Mouse (Mus musculus): ENCODE measurements at regions not wholly inside any gene's neighbourhood (a gene's known extent, or its start where the extent isn't known, plus 50 kb on each side); places are given as distances from the start of the nearest gene placed in this dataset.

- DNase-seq (ENCODE audit: extremely low read depth, insufficient read length, low spot score), result no peak
Observed at GRCm38 (mm10) chrX:11141294-11141693, 157.8 kb upstream of the H2al1a start.

- DNase-seq (ENCODE audit: extremely low read depth, insufficient read length, low spot score), result no peak
Observed at GRCm38 (mm10) chrX:11158416-11158815, 140.6 kb upstream of the H2al1a start.

GRCm38 (mm10) chrX:11170416-11170815 lies 128.6 kb upstream of the H2al1a start:
- DNase-seq (ENCODE audit: extremely low read depth, insufficient read length, low spot score), result no peak

- no peak for DNase-seq (ENCODE audit: extremely low read depth, insufficient read length, low spot score)
Observed at GRCm38 (mm10) chrX:11180194-11180816, 118.8 kb upstream of the H2al1a start.

GRCm38 (mm10) chrX:11181855-11182254 lies 117.2 kb upstream of the H2al1a start:
- no peak for DNase-seq (ENCODE audit: extremely low read depth, insufficient read length, low spot score)

GRCm38 (mm10) chrX:11190851-11191250 lies 108.2 kb upstream of the H2al1a start:
- DNase-seq (ENCODE audit: extremely low read depth, insufficient read length, low spot score), result no peak

- DNase-seq (ENCODE audit: extremely low read depth, insufficient read length, low spot score), result no peak
Observed at GRCm38 (mm10) chrX:11204135-11204534, 94.9 kb upstream of the H2al1a start.

- no peak for DNase-seq (ENCODE audit: extremely low read depth, insufficient read length, low spot score)
Observed at GRCm38 (mm10) chrX:11209895-11210294, 89.2 kb upstream of the H2al1a start.

- DNase-seq (ENCODE audit: extremely low read depth, insufficient read length, low spot score), result no peak
Observed at GRCm38 (mm10) chrX:11212811-11213210, 86.2 kb upstream of the H2al1a start.

GRCm38 (mm10) chrX:11213492-11213891 lies 85.6 kb upstream of the H2al1a start:
- no peak for DNase-seq (ENCODE audit: extremely low read depth, insufficient read length, low spot score)

- no peak for DNase-seq (ENCODE audit: extremely low read depth, insufficient read length, low spot score)
Observed at GRCm38 (mm10) chrX:11239066-11239465, 60.0 kb upstream of the H2al1a start.

GRCm38 (mm10) chrX:11245576-11245975 lies 53.5 kb upstream of the H2al1a start:
- DNase-seq (ENCODE audit: extremely low read depth, insufficient read length, low spot score), result no peak
